Mouse (Mus musculus) megakaryocyte, embryonic 14.5 days (primary cell): Measurements from ENCODE around the gene Zfp541.

Experiments used
- FLI1 ChIP-seq: IDR thresholded peaks from 2 replicates; pipeline ENCODE4 v1.6.1; 2012; ENCODE audit warnings: low read length, inconsistent platforms, mixed read lengths
- GATA1 ChIP-seq: IDR thresholded peaks from 3 replicates; pipeline ENCODE4 v1.6.1; 2012; ENCODE audit warnings: mixed read lengths, low read length, inconsistent platforms, borderline replicate concordance

GRCm38 (mm10) chr7:16028102-16028927, 33.3 kb upstream of the Zfp541 start:
- TF ChIP-seq GATA1 = no peak
- TF ChIP-seq FLI1 = no peak
